ENCODE assay signal across 26 mouse cellular contexts in the genomic region with DNA sequence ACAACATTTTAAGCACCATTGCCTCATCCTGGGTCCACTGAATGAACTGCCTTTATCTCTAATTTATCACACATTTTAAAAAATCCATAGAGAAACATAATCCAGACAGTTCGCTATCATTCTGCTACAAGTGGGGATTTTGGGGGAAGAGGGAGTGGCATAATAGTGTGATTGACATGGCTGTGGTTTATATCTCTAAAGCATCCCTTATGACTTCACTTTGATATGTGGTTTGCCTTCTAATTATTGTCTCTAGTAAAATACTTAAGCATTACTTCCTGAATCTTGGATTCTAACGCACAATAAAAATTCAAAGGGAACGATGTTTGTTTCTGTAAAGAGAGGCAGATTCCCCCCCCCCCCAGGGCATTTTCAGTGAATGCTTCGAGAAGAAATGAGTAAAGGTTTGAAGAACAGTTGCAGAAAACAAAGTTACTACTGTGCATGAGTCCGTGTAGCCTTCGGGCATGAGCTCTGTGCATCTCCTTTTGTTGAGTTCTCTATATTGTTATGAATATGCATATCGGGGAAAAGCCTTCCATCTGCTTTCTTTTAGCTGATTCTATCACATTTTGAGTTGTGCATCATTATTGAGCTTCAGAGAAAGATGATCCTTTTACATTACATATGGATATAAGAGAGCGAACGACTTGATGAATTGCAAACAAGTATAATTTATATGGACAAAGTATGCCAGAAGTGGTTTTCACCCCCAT.
DNase-seq lines count a peak whose midpoint lies in the region; ATAC-seq and TF ChIP-seq lines count a peak whose summit lies in the region.
"Had no signal": no experiment of that assay in that cellular context is flagged by ENCODE, and none has a peak within 500 bp of the region (broad histone marks: within the 10 kb centered on the region; RNA-seq: fewer than 3 reads in every experiment).

No protein-coding gene starts in this region.

- 78% methylated on average over 9 of the region's 9 CpGs for WGBS in forebrain, embryonic 16.5 days
- 87% methylated on average over 9 of the region's 9 CpGs for WGBS in forebrain, embryonic 11.5 days

- peak; percentile 52; the same call in 1 of the 2 replicates for ATAC-seq in forebrain, embryonic 16.5 days
- ATAC-seq in forebrain, embryonic 11.5 days (replicated peaks; ENCODE audit: low FRiP score) = no peak
- ATAC-seq: activated CD4-positive, CD25-positive, alpha-beta regulatory T cell, adult 4 months; forebrain, embryonic 14.5 days; hindbrain, postnatal 0 days; intestine, embryonic 16.5 days; Patski had no signal

- H3K4me2 ChIP-seq in forebrain, embryonic 16.5 days (ENCODE audit: low read length) = no peak overlapping the region
- H3K4me2 ChIP-seq in forebrain, embryonic 11.5 days (ENCODE audit: low read depth, low read length, severe bottlenecking) = no peak overlapping the region
- H3K4me2 ChIP-seq: embryonic facial prominence, embryonic 12.5 days; heart, embryonic 11.5 days; heart, embryonic 15.5 days; hindbrain, embryonic 13.5 days had no signal

- no peaks in the 10 kb centered on the region for H3K4me1 ChIP-seq in forebrain, embryonic 16.5 days (replicated peaks; ENCODE audit: control insufficient read depth, insufficient read depth, low read length)
- H3K4me1 ChIP-seq in forebrain, embryonic 11.5 days (replicated peaks; ENCODE audit: control insufficient read depth, insufficient read depth, low read length) = no peaks in the 10 kb centered on the region
- H3K4me1 ChIP-seq: embryonic facial prominence, embryonic 12.5 days; heart, embryonic 15.5 days; hindbrain, embryonic 13.5 days had no signal

- TF ChIP-seq POLR2A in brain, embryonic 14.5 days (IDR thresholded peaks at IDR 0.05; ENCODE audit: borderline replicate concordance, extremely low read depth, insufficient read depth, insufficient read length, poor library complexity, severe bottlenecking) = no peak

- H3K27ac ChIP-seq in forebrain, embryonic 16.5 days (ENCODE audit: low read length) = 0 out of 2 replicates have a peak overlapping the region, but pooled peaks have one; percentile 6
- no peak overlapping the region for H3K27ac ChIP-seq in forebrain, embryonic 11.5 days (ENCODE audit: low read depth, low read length)
- H3K27ac ChIP-seq: embryonic facial prominence, embryonic 12.5 days; heart, adult 2 months; heart, embryonic 15.5 days; hindbrain, embryonic 13.5 days; hindbrain, postnatal 0 days had no signal

- H3K27me3 ChIP-seq in forebrain, embryonic 16.5 days (replicated peaks; ENCODE audit: control insufficient read depth, insufficient read depth, low read length) = no peaks in the 10 kb centered on the region
- H3K27me3 ChIP-seq in forebrain, embryonic 11.5 days (ENCODE audit: control insufficient read depth, insufficient read depth, low read length) = no peaks in the 10 kb centered on the region
- H3K27me3 ChIP-seq: embryonic facial prominence, embryonic 12.5 days; heart, embryonic 15.5 days; hindbrain, embryonic 13.5 days had no signal

- H3K9ac ChIP-seq in forebrain, embryonic 16.5 days (replicated peaks; ENCODE audit: low read depth, low read length) = no peak overlapping the region
- no peak overlapping the region for H3K9ac ChIP-seq in forebrain, embryonic 11.5 days (ENCODE audit: low read length)
- H3K9ac ChIP-seq: embryonic facial prominence, embryonic 12.5 days; heart, embryonic 15.5 days; hindbrain, embryonic 13.5 days had no signal

- no peaks in the 10 kb centered on the region for H3K9me3 ChIP-seq in forebrain, embryonic 16.5 days (ENCODE audit: control insufficient read depth, low read length)
- H3K9me3 ChIP-seq in forebrain, embryonic 11.5 days (ENCODE audit: control insufficient read depth, low read length) = no peaks in the 10 kb centered on the region
- H3K9me3 ChIP-seq: embryonic facial prominence, embryonic 12.5 days; G1E; heart, embryonic 15.5 days; hindbrain, embryonic 13.5 days had no signal

- H3K36me3 ChIP-seq in forebrain, embryonic 16.5 days (ENCODE audit: control insufficient read depth, insufficient read depth) = no peaks in the 10 kb centered on the region
- H3K36me3 ChIP-seq in forebrain, embryonic 11.5 days (ENCODE audit: control insufficient read depth, insufficient read depth, low read length) = no peaks in the 10 kb centered on the region
- H3K36me3 ChIP-seq: embryonic facial prominence, embryonic 12.5 days; heart, embryonic 15.5 days; hindbrain, embryonic 13.5 days had no signal

- H3K4me3 ChIP-seq in forebrain, embryonic 16.5 days (replicated peaks; ENCODE audit: low read length) = no peak overlapping the region
- H3K4me3 ChIP-seq in forebrain, embryonic 11.5 days (ENCODE audit: low read depth, low read length) = no peak overlapping the region
- H3K4me3 ChIP-seq: embryonic facial prominence, embryonic 12.5 days; heart, adult 2 months; heart, embryonic 15.5 days; hindbrain, embryonic 13.5 days had no signal

- no peak for DNase-seq in forebrain, embryonic 11.5 days (ENCODE audit: low spot score)
- DNase-seq in CD4-positive, CD25-positive, alpha-beta regulatory T cell, adult 2 months (ENCODE audit: low read depth, low spot score) = peak; percentile 50
- peak; percentile 15 for DNase-seq in brain, embryonic 14.5 days (ENCODE audit: low read depth)
- peak; percentile 59 for DNase-seq in induced T-regulatory cell, adult 2 months (ENCODE audit: low read depth)
- no peak for DNase-seq in kidney, postnatal 4 days
- DNase-seq in spleen, postnatal 10 days (ENCODE audit: low spot score in 2 of 2) = no peak
- no peak for DNase-seq in heart, adult 11 months
- DNase-seq: adrenal gland, postnatal 14 days; cerebellum, adult 11 months; cerebellum, adult 8-10 months; cerebellum, postnatal 14 days; gastrocnemius, postnatal 36 days; heart, adult 2 months; heart, postnatal 14 days; kidney, adult 2 months had no signal

- no peak for TF ChIP-seq CTCF in brain, embryonic 14.5 days (IDR thresholded peaks at IDR 0.05; ENCODE audit: borderline replicate concordance, extremely low read depth, insufficient read depth, insufficient read length)

Comparison
In these comparisons a context has a peak if more than half of its experiments do, and no peak if none do; other contexts are left out.
1. DNase-seq: peak in CD4-positive, CD25-positive, alpha-beta regulatory T cell, adult 2 months (single experiment), brain, embryonic 14.5 days (single experiment) and induced T-regulatory cell, adult 2 months (single experiment); none in forebrain, embryonic 11.5 days (single experiment), kidney, postnatal 4 days (0 of 2), spleen, postnatal 10 days (0 of 2) and heart, adult 11 months (single experiment).